Mouse (Mus musculus) kidney, adult 8-10 months (tissue): ENCODE data around the gene Cited1.

Experiments used
- DNase-seq, 2 experiments: peaks; one replicate each; pipeline ENCODE4 v3.0.0; 2022

Cited1 gene

DNA sequence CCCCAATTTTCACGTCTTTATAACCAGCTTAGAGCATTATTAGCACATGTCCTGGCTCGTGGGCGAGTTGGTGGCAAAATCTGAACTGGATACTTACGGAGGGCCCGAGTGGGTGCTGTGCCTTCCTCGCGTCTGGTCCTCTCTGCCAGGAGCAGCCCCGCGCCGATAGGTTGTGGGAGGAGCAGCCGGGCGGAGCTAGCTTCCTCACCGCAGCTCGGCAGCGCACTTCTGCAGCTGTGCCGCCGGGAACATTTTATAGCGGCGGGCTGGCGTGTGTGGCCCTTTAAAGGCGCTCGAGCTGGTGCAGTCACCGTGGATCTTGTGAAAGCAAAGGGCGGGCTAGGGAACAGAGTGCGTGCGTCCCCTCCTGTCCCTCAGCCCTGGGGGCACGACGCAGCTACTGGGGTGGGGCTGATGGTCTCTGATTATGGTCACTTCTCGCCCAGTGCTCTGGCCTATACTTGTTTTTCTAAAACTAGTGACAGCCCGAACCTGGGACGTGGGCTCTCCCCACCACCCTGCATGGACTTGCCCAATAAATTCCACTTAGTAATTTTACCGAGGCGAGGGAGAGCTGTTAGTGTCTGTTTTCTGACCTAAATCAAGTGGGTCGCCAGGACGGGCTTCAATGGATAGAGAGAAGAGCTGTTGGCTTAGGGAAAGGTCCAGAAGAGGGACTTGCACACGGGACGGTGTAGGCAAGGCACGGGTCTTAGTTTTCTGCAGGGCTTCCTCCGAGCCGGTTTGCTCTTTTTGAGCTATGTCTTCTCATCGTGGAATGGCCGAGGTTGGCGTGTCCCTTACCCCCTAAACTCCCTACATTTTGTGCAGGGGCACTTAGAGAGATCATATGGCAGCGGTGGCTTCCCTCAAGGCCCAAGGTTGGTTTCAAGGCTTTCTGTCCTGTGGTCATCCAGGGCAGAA lies at the start of gene Cited1:
Gene Cited1, minus strand, starts transcription at position 245 of the 924 bp plus-strand sequence.
- DNase-seq, result peak; percentile 14 to 21

GRCm38 (mm10) chrX:102284889-102285288 lies 32.9 kb upstream of the Cited1 start:
- DNase-seq, result no peak

- DNase-seq, result no peak
These were observed 10.8 kb upstream of the Cited1 start for GRCm38 (mm10) chrX:102262620-102263345.

- no peak for DNase-seq
These were observed 7.8 kb upstream of the Cited1 start for GRCm38 (mm10) chrX:102259772-102260171.

GRCm38 (mm10) chrX:102253892-102254291 lies 1.9 kb upstream of the Cited1 start:
- peak in 1 of 2 experiments; percentile 5 for DNase-seq

DNA sequence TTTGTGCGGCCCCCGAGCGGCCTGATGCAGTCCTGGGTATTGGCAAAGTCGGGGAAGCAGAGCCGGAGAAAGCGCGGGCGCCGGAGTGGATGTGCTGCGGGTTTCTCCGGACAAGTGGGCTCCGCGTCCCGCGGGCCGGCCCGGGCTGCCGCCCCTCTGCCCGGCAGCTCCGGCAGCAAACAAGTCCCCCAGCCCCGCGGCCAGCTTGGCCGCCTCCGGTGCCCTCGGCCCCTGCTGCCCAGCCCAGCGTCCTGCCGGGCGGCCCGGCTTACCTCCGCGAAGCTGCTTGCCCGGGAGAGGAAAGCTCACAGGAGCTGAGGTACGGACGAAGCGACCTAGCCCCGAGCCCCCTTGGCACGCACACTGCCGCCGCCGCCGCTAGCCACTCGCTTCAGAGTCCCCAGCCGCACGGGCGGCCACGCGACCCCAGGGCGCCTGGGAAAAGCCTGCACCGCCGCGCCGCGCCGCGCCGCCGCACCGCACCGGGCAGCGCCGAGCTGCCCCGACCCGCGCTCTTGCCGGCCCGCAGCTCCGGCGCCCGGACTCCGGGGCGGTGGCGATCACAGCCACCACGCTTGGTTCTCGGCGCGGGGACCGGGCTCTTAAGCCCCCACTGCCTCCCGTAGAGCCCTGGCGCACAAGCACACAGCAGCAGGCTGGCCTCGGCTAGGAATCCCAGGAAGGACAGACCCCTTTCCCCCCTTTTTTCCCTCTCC lies 602 bp downstream of the Cited1 start:
- DNase-seq, result no peak

DNA sequence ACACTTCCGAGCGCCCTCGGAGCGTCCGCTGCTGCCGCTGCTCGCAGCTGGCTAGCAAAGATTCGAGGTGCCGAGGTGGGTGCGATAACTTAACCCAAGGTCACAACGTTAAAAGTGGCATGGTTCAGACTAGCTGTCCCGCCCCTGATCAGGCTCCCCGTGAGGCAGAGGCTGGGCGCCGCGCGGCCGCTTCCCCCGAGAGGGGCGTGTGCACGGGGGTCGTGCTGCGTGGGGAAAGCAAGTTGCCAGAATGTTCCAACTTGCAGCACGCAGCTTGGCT lies 1.1 kb downstream of the Cited1 start:
- no peak for DNase-seq

DNA sequence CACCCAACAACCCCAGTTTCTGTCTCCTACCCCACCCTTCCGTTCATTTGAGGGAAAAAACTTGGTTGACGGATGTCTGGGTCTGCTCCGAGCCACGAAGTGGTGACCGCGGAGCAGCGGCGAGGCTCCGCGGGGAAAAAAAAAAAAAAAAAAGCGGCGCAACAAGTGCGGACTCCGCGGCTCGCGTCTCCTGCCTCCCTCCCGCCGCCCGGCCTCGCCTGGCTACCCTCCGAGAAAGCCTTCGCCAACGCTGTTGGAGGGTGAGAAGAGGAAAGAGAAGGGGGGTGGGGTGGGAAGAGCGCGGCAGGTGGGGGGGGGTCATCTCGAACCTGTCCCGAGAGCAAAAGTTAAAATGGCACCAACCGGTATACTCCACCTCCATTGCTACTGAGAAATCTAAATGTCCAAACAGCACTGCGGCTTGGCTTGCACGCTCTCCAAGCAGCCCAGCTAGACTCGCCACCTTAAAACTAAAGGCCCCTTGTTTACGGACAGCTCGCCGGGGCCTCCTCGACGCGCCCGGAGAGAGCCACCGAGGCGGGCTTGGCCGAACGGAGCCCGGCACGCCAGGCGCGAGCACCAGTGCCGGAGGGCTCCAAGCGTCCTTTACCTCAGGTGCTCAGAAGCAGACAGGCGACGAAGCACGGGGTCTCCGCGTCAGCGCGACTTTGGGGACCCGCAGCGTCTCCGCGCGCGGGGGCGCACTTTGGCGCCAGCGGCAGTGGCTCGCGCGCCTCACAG lies 1.7 kb downstream of the Cited1 start:
- DNase-seq, result no peak

DNA sequence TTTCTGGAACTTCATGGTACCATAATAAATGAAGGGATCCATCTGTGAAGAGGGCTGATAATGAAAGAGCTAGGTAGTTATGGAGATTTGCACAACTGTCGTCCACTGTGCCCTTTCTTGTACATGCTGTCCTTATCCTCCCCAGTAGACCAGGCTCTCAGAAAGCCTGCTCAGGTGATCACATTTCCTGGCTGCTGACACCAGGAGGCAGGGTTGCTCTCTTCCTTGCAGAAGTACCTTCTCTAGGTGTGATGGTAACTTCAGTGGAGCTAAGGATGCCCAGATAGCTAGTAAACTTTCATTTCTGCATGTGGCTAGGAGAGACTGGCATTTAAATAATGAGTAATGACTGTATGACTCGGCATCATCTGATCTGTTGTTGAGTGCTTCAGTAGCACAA lies 7.6 kb downstream of the Cited1 start:
- no peak for DNase-seq

- DNase-seq, result peak; percentile 4 to 39
These were observed 32.9 kb downstream of the Cited1 start for GRCm38 (mm10) chrX:102219126-102219525.

- DNase-seq, result peak in 1 of 2 experiments; percentile 34
These were observed 36.6 kb downstream of the Cited1 start for GRCm38 (mm10) chrX:102215356-102215755.
